Comparison of ENCODE assay signal across 21 mouse cellular contexts in the genomic region with DNA sequence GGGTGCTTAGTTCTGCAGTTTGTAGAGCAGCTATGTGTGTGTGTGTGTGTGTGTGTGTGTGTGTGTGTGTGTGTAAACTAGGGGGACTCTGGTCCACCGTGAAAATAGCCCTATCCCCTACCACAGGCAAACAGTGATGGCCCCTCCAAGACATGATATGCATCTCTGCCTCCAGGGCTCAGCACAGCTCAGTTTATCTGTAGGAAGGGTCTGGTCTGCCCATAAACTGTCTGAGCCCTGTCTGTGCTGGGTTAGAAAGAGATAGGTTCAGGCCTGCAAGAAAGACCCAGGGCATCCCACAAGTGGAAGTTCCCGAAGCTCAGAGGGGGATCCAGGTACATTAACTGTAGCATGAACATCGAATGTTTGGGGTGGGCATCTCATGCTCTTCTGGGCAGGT. TPM values are rescaled to one million over a fixed set of nuclear protein-coding genes. Genes with fewer than 3 reads are reported as not detected.
DNase-seq lines count a peak whose midpoint lies in the region; ATAC-seq and TF ChIP-seq lines count a peak whose summit lies in the region.
"Had no signal": no experiment of that assay in that cellular context is flagged by ENCODE, and none has a peak within 500 bp of the region (broad histone marks: within the 10 kb centered on the region; RNA-seq: fewer than 3 reads in every experiment).

No protein-coding gene starts in this region.

- no peak for TF ChIP-seq POLR2A in heart, adult 2 months (IDR thresholded peaks at IDR 0.05; ENCODE audit: insufficient read depth, low read depth, low read length)

- DNase-seq in heart, adult 2 months, result peak in 1 of 2 experiments; percentile 1
- DNase-seq in heart, adult 18-20 months, result no peak
- DNase-seq in liver, embryonic 14.5 days (ENCODE audit: low read depth in 3 of 3, low spot score in 3 of 3), result no peak
- no peak for DNase-seq in liver, postnatal 0 days
- DNase-seq in adrenal gland, postnatal 25 days, result no peak
- DNase-seq: adrenal gland, adult 8-10 months; cerebellum, adult 18-20 months; cerebellum, adult 9-10 months; cerebellum, postnatal 14 days; heart, postnatal 4 days had no signal

- no peak overlapping the region for H3K9ac ChIP-seq in heart, adult 2 months (ENCODE audit: low read depth, low read length)
- H3K9ac ChIP-seq in liver, embryonic 14.5 days (replicated peaks), result no peak overlapping the region
- no peak overlapping the region for H3K9ac ChIP-seq in liver, postnatal 0 days (replicated peaks)
- H3K9ac ChIP-seq: forebrain, embryonic 13.5 days; heart, embryonic 12.5 days; heart, embryonic 15.5 days; hindbrain, embryonic 14.5 days had no signal

- TF ChIP-seq EP300 in heart, adult 2 months (IDR thresholded peaks at IDR 0.05; ENCODE audit: insufficient read depth, low read depth, low read length), result no peak
- peak; percentile 33; the same call in 1 of the 2 replicates for TF ChIP-seq EP300 in liver, embryonic 14.5 days (IDR thresholded peaks at IDR 0.05; ENCODE audit: low read depth)
- TF ChIP-seq EP300 in liver, postnatal 0 days (IDR thresholded peaks at IDR 0.05; ENCODE audit: low read depth), result no peak

- H3K79me2 ChIP-seq in heart, adult 2 months (replicated peaks; ENCODE audit: control insufficient read depth, insufficient read depth, low read length), result no peaks in the 10 kb centered on the region

- intact Hi-C loops in heart, adult 2 months (cut with DNase I), result no loop called here

- H3K4me2 ChIP-seq in liver, embryonic 14.5 days (ENCODE audit: low read depth), result no peak overlapping the region
- no peak overlapping the region for H3K4me2 ChIP-seq in liver, postnatal 0 days (ENCODE audit: low read depth, low read length)
- H3K4me2 ChIP-seq: forebrain, embryonic 13.5 days; heart, embryonic 12.5 days; heart, embryonic 15.5 days; hindbrain, embryonic 14.5 days had no signal

- H3K27ac ChIP-seq in heart, adult 2 months, result peak overlapping the region; percentile 91
- H3K27ac ChIP-seq in liver, embryonic 14.5 days, result no peak overlapping the region
- no peak overlapping the region for H3K27ac ChIP-seq in liver, postnatal 0 days (ENCODE audit: low read depth)
- H3K27ac ChIP-seq: forebrain, embryonic 10.5 days; forebrain, embryonic 13.5 days; heart, embryonic 15.5 days; hindbrain, embryonic 14.5 days; hindbrain, postnatal 0 days had no signal

- 88% methylated on average over 3 of the region's 3 CpGs for WGBS in heart, adult 2 months
- 26% methylated on average over 3 of the region's 3 CpGs for WGBS in liver, embryonic 14.5 days (ENCODE audit: insufficient replicate concordance)
- WGBS in liver, postnatal 0 days (ENCODE audit: insufficient replicate concordance), result 70% methylated on average over 3 of the region's 3 CpGs

- H3K4me1 ChIP-seq in heart, adult 2 months (ENCODE audit: control insufficient read depth, insufficient read depth, low read length), result peaks cover 35% of the 10 kb centered on the region
- peaks cover 0 to 12% of the 10 kb centered on the region in 2 experiments; a peak in 3 of 4 replicates for H3K4me1 ChIP-seq in liver, embryonic 14.5 days (replicated peaks; ENCODE audit: control insufficient read depth in 2 of 2, insufficient read depth in 2 of 2, low read length in 1 of 2)
- no peaks in the 10 kb centered on the region; the same call in none of the 2 replicates for H3K4me1 ChIP-seq in liver, postnatal 0 days (ENCODE audit: insufficient read depth)

- no peak for TF ChIP-seq CTCF in heart, adult 2 months (IDR thresholded peaks at IDR 0.05)
- TF ChIP-seq CTCF in liver, embryonic 14.5 days (IDR thresholded peaks at IDR 0.05; ENCODE audit: low read depth), result no peak
- no peak for TF ChIP-seq CTCF in liver, postnatal 0 days (IDR thresholded peaks at IDR 0.05; ENCODE audit: low read depth)

- H3K27me3 ChIP-seq in heart, adult 2 months (ENCODE audit: control insufficient read depth, insufficient read depth, low read length), result no peaks in the 10 kb centered on the region
- no peaks in the 10 kb centered on the region for H3K27me3 ChIP-seq in liver, embryonic 14.5 days (ENCODE audit: control insufficient read depth, insufficient read depth, low read length)
- H3K27me3 ChIP-seq in liver, postnatal 0 days (ENCODE audit: insufficient read depth, low read length), result no peaks in the 10 kb centered on the region
- H3K27me3 ChIP-seq: forebrain, embryonic 13.5 days; heart, embryonic 12.5 days; heart, embryonic 15.5 days had no signal

- H3K4me3 ChIP-seq in heart, adult 2 months, result no peak overlapping the region
- H3K4me3 ChIP-seq in liver, embryonic 14.5 days (ENCODE audit: insufficient read depth in 1 of 2, low read depth in 2 of 2, low read length in 2 of 2), result no peak overlapping the region
- no peak overlapping the region for H3K4me3 ChIP-seq in liver, postnatal 0 days (ENCODE audit: low read depth, low read length)
- H3K4me3 ChIP-seq: forebrain, embryonic 10.5 days; forebrain, embryonic 13.5 days; heart, embryonic 12.5 days; heart, embryonic 15.5 days had no signal

- no peaks in the 10 kb centered on the region for H3K9me3 ChIP-seq in liver, embryonic 14.5 days (ENCODE audit: control insufficient read depth, low read length)
- H3K9me3 ChIP-seq in liver, postnatal 0 days (ENCODE audit: low read length), result no peaks in the 10 kb centered on the region
- H3K9me3 ChIP-seq: forebrain, embryonic 10.5 days; forebrain, embryonic 13.5 days; heart, embryonic 12.5 days; heart, embryonic 15.5 days had no signal

- ATAC-seq in liver, embryonic 14.5 days (ENCODE audit: insufficient read depth), result 0 out of 2 replicates have a peak, but pooled peaks have one; percentile 18
- no peak for ATAC-seq in liver, postnatal 0 days
- 0 out of 2 replicates have a peak, but pooled peaks have one; percentile 33 for ATAC-seq in megakaryocyte-erythroid progenitor cell, adult 5-6 weeks (replicated peaks; ENCODE audit: low FRiP score, low TSS enrichment, poor library complexity, severe bottlenecking)
- ATAC-seq: activated CD4-positive, CD25-positive, alpha-beta regulatory T cell, adult 4 months; CD4-positive, CD25-positive, alpha-beta regulatory T cell, adult 4 months; forebrain, embryonic 13.5 days; forebrain, embryonic 16.5 days; hindbrain, postnatal 0 days; inflammation-experienced regulatory T-cells, adult 6 months had no signal

- H3K36me3 ChIP-seq in heart, adult 2 months (ENCODE audit: control insufficient read depth, insufficient read depth, low read length), result peaks cover 10% of the 10 kb centered on the region; the same call in 1 of the 2 replicates
- H3K36me3 ChIP-seq in liver, embryonic 14.5 days (replicated peaks; ENCODE audit: control insufficient read depth, insufficient read depth, low read depth), result no peaks in the 10 kb centered on the region
- peaks cover 14% of the 10 kb centered on the region for H3K36me3 ChIP-seq in liver, postnatal 0 days (replicated peaks; ENCODE audit: insufficient read depth, low read length)
- H3K36me3 ChIP-seq: forebrain, embryonic 10.5 days; heart, embryonic 12.5 days; heart, embryonic 15.5 days had no signal

RNA-seq across cellular contexts. Expression of gene P2ry2, which starts 16.7 kb away (rescaled TPM):
- total RNA-seq in heart, adult 2 months (2021), result 10 to 100 TPM; 22.3 to 32.6 TPM
- 40.4 and 46.8 TPM in 2 replicates for polyA plus RNA-seq in heart, adult 2 months (2012; rRNA removed)
- total RNA-seq in heart, adult 18-20 months (2021), result 10 to 100 TPM; 19.5 to 20.1 TPM
- polyA plus RNA-seq in liver, embryonic 14.5 days (2012; rRNA removed), result 0.47 and 0.53 TPM in 2 replicates
- polyA plus RNA-seq in liver, embryonic 14.5 days (2014; fragmentation: Nextera tagmentation; extraction: Ambion mirVana), result 0.33 and 0.67 TPM in 2 replicates
- polyA plus RNA-seq in liver, postnatal 0 days (2015; fragmentation: Nextera tagmentation; extraction: Ambion mirVana), result 3.8 and 4.2 TPM in 2 replicates
- 0.64 and 0.70 TPM in 2 replicates for total RNA-seq in megakaryocyte-erythroid progenitor cell, adult 5-6 weeks (2014; fragmentation: Nextera tagmentation)
- 0.28 and 2.2 TPM in 2 replicates for total RNA-seq in megakaryocyte-erythroid progenitor cell, adult 5-6 weeks (2017)
- total RNA-seq in adrenal gland, postnatal 25 days (2021), result 1.2 and 2.3 TPM in 2 replicates
- polyA plus RNA-seq: CD4-positive, CD25-positive, alpha-beta regulatory T cell, adult 4 months; forebrain, embryonic 13.5 days; forebrain, embryonic 16.5 days; inflammation-experienced regulatory T-cells, adult 6 months had no signal

RNA-seq across cellular contexts. Expression of gene P2ry6, which starts 21.5 kb away (rescaled TPM):
- total RNA-seq in heart, adult 2 months (2021), result 1 to 10 TPM; 3.6 to 4.2 TPM
- polyA plus RNA-seq in heart, adult 2 months (2012; rRNA removed), result 9.6 and 11.1 TPM in 2 replicates
- 1 to 10 TPM; 3.2 TPM for total RNA-seq in heart, adult 18-20 months (2021)
- 2.0 and 2.9 TPM in 2 replicates for polyA plus RNA-seq in liver, embryonic 14.5 days (2012; rRNA removed)
- polyA plus RNA-seq in liver, embryonic 14.5 days (2014; fragmentation: Nextera tagmentation; extraction: Ambion mirVana), result 2.9 TPM in 2 replicates
- 5.3 and 6.0 TPM in 2 replicates for polyA plus RNA-seq in liver, postnatal 0 days (2015; fragmentation: Nextera tagmentation; extraction: Ambion mirVana)
- total RNA-seq in megakaryocyte-erythroid progenitor cell, adult 5-6 weeks (2014; fragmentation: Nextera tagmentation), result not detected in 2 replicates
- total RNA-seq in megakaryocyte-erythroid progenitor cell, adult 5-6 weeks (2017), result not detected in 2 replicates
- total RNA-seq in adrenal gland, postnatal 25 days (2021), result 5.8 and 9.5 TPM in 2 replicates
- polyA plus RNA-seq: CD4-positive, CD25-positive, alpha-beta regulatory T cell, adult 4 months had no signal
